Mouse (Mus musculus) CH12.LX (cell line): ENCODE measurements around the gene Gfpt1. TPM values are rescaled to one million over a fixed set of nuclear protein-coding genes. Genes with fewer than 3 reads are reported as not detected.
"Not testable (repeated sequence)": the region's sequence is repeated elsewhere in the genome, so short reads cannot be mapped to it uniquely, and the experiment has no call there.

Source experiments
- DNase-seq: peaks from one replicate; pipeline ENCODE4 v3.0.0-alpha.2; 2013; ENCODE audit errors: extremely low read depth
- H3K27ac ChIP-seq: 2 replicates; pipeline ENCODE4 v1.5.1; 2012; ENCODE audit warnings: low read depth, mild to moderate bottlenecking, control low read depth, moderate library complexity; ENCODE audit not compliant: insufficient read depth
- H3K27me3 ChIP-seq: replicated peaks from 2 replicates; pipeline ENCODE3; 2012; ENCODE audit warnings: inconsistent platforms
- H3K36me3 ChIP-seq, 2 experiments: replicated peaks in 1 of 2; 2 replicates each; pipeline versions ENCODE3 to v1.6.1; 2012; ENCODE audit warnings: inconsistent platforms in 1 of 2, low read length in 1 of 2, mild to moderate bottlenecking in 1 of 2, mixed read lengths in 1 of 2, moderate library complexity in 1 of 2; ENCODE audit not compliant: control insufficient read depth in 1 of 2, insufficient read depth in 1 of 2
- H3K4me1 ChIP-seq, 2 experiments: 2 replicates each; pipeline ENCODE4 v1.6.1; 2012; ENCODE audit warnings: inconsistent platforms in 1 of 2, moderate library complexity in 1 of 2; ENCODE audit not compliant: insufficient read depth in 2 of 2, control insufficient read depth in 1 of 2
- H3K4me2 ChIP-seq: 2 replicates; pipeline ENCODE4 v1.6.1; 2012; ENCODE audit warnings: low read depth, mild to moderate bottlenecking, control low read depth; ENCODE audit not compliant: poor library complexity, insufficient read depth, severe bottlenecking
- H3K4me3 ChIP-seq, 3 experiments: fragments of 150-350 bp in 1 of 3; sonication (generic) in 1 of 3; replicated peaks in 1 of 3; 2 replicates each; pipeline versions ENCODE3 to v1.5.1; 2011 to 2012; ENCODE audit warnings: low read depth in 2 of 3, low read length in 2 of 3, mild to moderate bottlenecking in 2 of 3, moderate library complexity in 2 of 3, control low read depth in 1 of 3, improper control_type of control experiment in 1 of 3, inconsistent platforms in 1 of 3, mixed read lengths in 1 of 3; ENCODE audit not compliant: poor library complexity in 1 of 3
- H3K79me2 ChIP-seq: replicated peaks from 2 replicates; pipeline ENCODE4 v1.6.1; 2012; ENCODE audit warnings: mild to moderate bottlenecking, moderate library complexity; ENCODE audit not compliant: control insufficient read depth, poor library complexity, insufficient read depth, severe bottlenecking; ENCODE audit errors: extremely low read depth
- H3K9ac ChIP-seq: 2 replicates; pipeline ENCODE4 v1.6.1; 2012; ENCODE audit warnings: low read depth, mild to moderate bottlenecking, control low read depth, moderate library complexity; ENCODE audit not compliant: insufficient read depth
- H3K9me3 ChIP-seq: replicated peaks from 2 replicates; pipeline ENCODE3; 2012; ENCODE audit warnings: low read length, inconsistent platforms, mixed read lengths
- CHD2 ChIP-seq: IDR thresholded peaks from 2 replicates; pipeline ENCODE4 v1.6.1; 2011; ENCODE audit warnings: low read length, improper control_type of control experiment
- ELF1 ChIP-seq: IDR thresholded peaks from 2 replicates; pipeline ENCODE4 v1.6.1; 2014; ENCODE audit warnings: low read depth, mild to moderate bottlenecking, inconsistent platforms, low read length, improper control_type of control experiment
- ETS1 ChIP-seq: conservative IDR thresholded peaks from 2 replicates; pipeline ENCODE4 v1.6.1; 2012; ENCODE audit warnings: low read depth, mild to moderate bottlenecking, inconsistent platforms, low read length, improper control_type of control experiment, moderate library complexity
- GABPA ChIP-seq: IDR thresholded peaks from 2 replicates; pipeline ENCODE4 v1.6.1; 2012; ENCODE audit warnings: low read depth, low read length, improper control_type of control experiment, inconsistent platforms; ENCODE audit not compliant: insufficient replicate concordance
- IRF4 ChIP-seq: IDR thresholded peaks from 2 replicates; pipeline ENCODE4 v1.6.1; 2014; ENCODE audit warnings: low read depth, mild to moderate bottlenecking, inconsistent platforms, low read length, improper control_type of control experiment
- JUND ChIP-seq: conservative IDR thresholded peaks from 2 replicates; pipeline ENCODE4 v1.6.1; 2011; ENCODE audit warnings: low read depth, low read length, improper control_type of control experiment
- KAT2A ChIP-seq: IDR thresholded peaks from 2 replicates; pipeline ENCODE4 v1.6.1; 2012; ENCODE audit warnings: low read length, improper control_type of control experiment, inconsistent platforms; ENCODE audit not compliant: insufficient replicate concordance
- MAX ChIP-seq: IDR thresholded peaks from 2 replicates; pipeline ENCODE4 v1.6.1; 2011; ENCODE audit warnings: low read length, improper control_type of control experiment
- MXI1 ChIP-seq: IDR thresholded peaks from 2 replicates; pipeline ENCODE4 v1.6.1; 2011; ENCODE audit warnings: mild to moderate bottlenecking, low read depth, low read length, improper control_type of control experiment
- MYC ChIP-seq: IDR thresholded peaks from 2 replicates; pipeline ENCODE4 v1.6.1; 2011; ENCODE audit warnings: low read depth, mild to moderate bottlenecking, improper control_type of control experiment, low read length
- PAX5 ChIP-seq: IDR thresholded peaks from 2 replicates; pipeline ENCODE4 v1.6.1; 2012; ENCODE audit warnings: low read length, inconsistent platforms, mixed read lengths
- TBP ChIP-seq: conservative IDR thresholded peaks from 2 replicates; pipeline ENCODE4 v1.6.1; 2011; ENCODE audit warnings: low read depth, low read length, improper control_type of control experiment
- TCF12 ChIP-seq: IDR thresholded peaks from 2 replicates; pipeline ENCODE4 v1.6.1; 2014; ENCODE audit warnings: low read depth, mild to moderate bottlenecking, inconsistent platforms, low read length, improper control_type of control experiment
- ZKSCAN1 ChIP-seq: IDR thresholded peaks from 2 replicates; pipeline ENCODE4 v1.6.1; 2012; ENCODE audit warnings: low read depth, inconsistent platforms, low read length, improper control_type of control experiment, borderline replicate concordance
- ZMIZ1 ChIP-seq: IDR thresholded peaks from 2 replicates; pipeline ENCODE4 v1.6.1; 2012; ENCODE audit warnings: low read depth, mild to moderate bottlenecking, inconsistent platforms, low read length, improper control_type of control experiment
- dilution Hi-C: fragments of 300-500 bp; cut with MboI; formaldehyde crosslinking; loops from 2 replicates; pipeline ENCODE4 v1.14.3; 2020; ENCODE audit warnings: low sequenced_read_pairs; ENCODE audit not compliant: extremely low pct_unique_long_range_greater_than_20kb, extremely low pct_ligation_motif_present
- in situ Hi-C: fragments of 300-500 bp; cut with MboI; formaldehyde crosslinking; loops from 3 replicates; pipeline ENCODE4 v1.14.3; 2019; ENCODE audit warnings: low sequenced_read_pairs, low pct_ligation_motif_present, low pct_unique_long_range_greater_than_20kb, mixed read lengths
- polyA plus RNA-seq: library from polyadenylated mRNA; unstranded; fragments of >175 nt; gene quantifications from 2 replicates; pipeline ENCODE4 v1.2.1, GENCODE M21; 2012; ENCODE audit warnings: low read depth; ENCODE audit not compliant: insufficient read length
- total RNA-seq, 2 experiments: library from RNA; depleted of rRNA; stranded (reverse); fragments of 300-350 nt in 1 of 2; fragments of >200 nt in 1 of 2; gene quantifications; 2 replicates each; pipeline ENCODE4 v1.2.3; 2012 to 2014

Gfpt1 gene
- total and polyA plus RNA-seq, 3 experiments = 24.9 to 35.3 (median 32.1) TPM

DNA sequence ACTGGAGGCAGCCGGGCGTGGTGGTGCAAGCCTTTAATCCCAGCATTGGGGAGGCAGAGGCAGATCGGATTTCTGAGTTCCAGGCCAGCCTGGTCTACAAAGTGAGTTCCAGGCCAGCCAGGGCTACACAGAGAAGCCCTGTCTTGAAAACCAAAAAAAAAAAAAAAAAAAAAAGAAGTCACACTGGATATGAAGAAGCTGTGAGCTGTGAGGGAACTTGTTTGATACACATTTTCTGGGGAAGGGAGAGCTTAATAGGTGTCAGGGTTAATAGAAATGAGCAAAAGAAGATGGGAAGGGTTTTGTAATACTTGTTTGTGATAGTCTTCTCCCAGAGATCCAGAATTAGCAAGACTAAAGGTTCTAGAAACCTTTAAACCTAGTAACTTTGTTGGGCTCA, 2.9 kb downstream of the Gfpt1 start:
- Histone ChIP-seq H3K4me2 (no peak overlapping the region), H3K36me3 (peaks cover 3 to 27% of the 10 kb centered on the region in 2 experiments), H3K27me3 (no peaks in the 10 kb centered on the region), H3K4me3 (no peak overlapping the region), H3K4me1 (peaks cover 11 to 41% of the 10 kb centered on the region in 2 experiments), H3K27ac (no peak overlapping the region), H3K9me3 (no peaks in the 10 kb centered on the region), H3K9ac (no peak overlapping the region)
- no peak for DNase-seq
- in situ Hi-C loops (no loop called here), dilution Hi-C loops (no loop called here)
- TF ChIP-seq KAT2A (no peak), MAX (no peak), JUND (no peak), CHD2 (no peak), TBP (no peak), ZKSCAN1 (no peak), IRF4 (no peak), ZMIZ1 (no peak), TCF12 (no peak), ETS1 (no peak), GABPA (no peak), PAX5 (no peak), MXI1 (no peak), MYC (no peak), ELF1 (no peak)
- TF ChIP-seq, all 38 proteins: peak for 0
- H3K79me2 ChIP-seq = peaks cover 25% of the 10 kb centered on the region

DNA sequence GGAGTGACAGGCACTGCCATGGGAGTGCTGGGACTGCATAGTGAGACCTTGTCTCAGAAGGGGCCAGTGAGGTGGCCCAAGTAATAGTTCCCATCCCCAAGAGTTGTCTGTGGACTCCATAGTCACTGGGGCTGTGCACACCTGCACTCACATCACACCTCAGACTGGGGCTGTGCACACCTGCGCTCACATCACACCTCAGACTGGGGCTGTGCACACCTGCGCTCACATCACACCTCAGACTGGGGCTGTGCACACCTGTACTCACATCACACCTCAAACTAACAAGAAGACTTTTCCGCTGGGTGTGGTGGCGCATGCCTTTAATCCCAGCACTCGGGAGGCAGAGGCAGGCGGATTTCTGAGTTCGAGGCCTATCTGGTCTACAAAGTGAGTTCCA, 6.1 kb downstream of the Gfpt1 start:
- H3K9me3 ChIP-seq, H3K27ac ChIP-seq, H3K4me3 ChIP-seq, DNase-seq, H3K9ac ChIP-seq, in situ Hi-C loops, H3K4me2 ChIP-seq, dilution Hi-C loops, H3K27me3 ChIP-seq: not testable (repeated sequence)
- peaks cover 21 to 53% of the 10 kb centered on the region in 2 experiments for H3K4me1 ChIP-seq
- peaks cover 17% of the 10 kb centered on the region for H3K79me2 ChIP-seq
- H3K36me3 ChIP-seq = peaks cover 19 to 51% of the 10 kb centered on the region in 2 experiments
